Mouse (Mus musculus) heart, embryonic 12.5 days (tissue): ENCODE results near the gene Hap1. TPM values are rescaled to one million over a fixed set of nuclear protein-coding genes. Genes with fewer than 3 reads are reported as not detected.

Experiments used
- ATAC-seq: fragments of 200-750 bp; cut with Nextera tagmentation; 2 replicates; pipeline ENCODE4 v1.8.0; 2017; ENCODE audit warnings: moderate TSS enrichment, moderate library complexity; ENCODE audit not compliant: insufficient number of reproducible peaks, low FRiP score
- H3K27ac ChIP-seq: fragments of 300-500 bp; sonication (generic); 2 replicates; pipeline ENCODE4 v1.5.1; 2016; ENCODE audit warnings: mild to moderate bottlenecking, moderate library complexity; ENCODE audit not compliant: poor library complexity, severe bottlenecking
- H3K27me3 ChIP-seq: fragments of 300-500 bp; sonication (generic); replicated peaks from 2 replicates; pipeline ENCODE4 v1.6.1; 2016; ENCODE audit warnings: mild to moderate bottlenecking, moderate library complexity
- H3K36me3 ChIP-seq: fragments of 300-500 bp; sonication (generic); 2 replicates; pipeline ENCODE4 v1.6.1; 2016; ENCODE audit warnings: mild to moderate bottlenecking, moderate library complexity
- H3K4me1 ChIP-seq: fragments of 300-500 bp; sonication (generic); replicated peaks from 2 replicates; pipeline ENCODE4 v1.6.1; 2016; ENCODE audit warnings: mild to moderate bottlenecking
- H3K4me2 ChIP-seq: fragments of 300-500 bp; sonication (generic); 2 replicates; pipeline ENCODE4 v1.6.1; 2016; ENCODE audit warnings: mild to moderate bottlenecking, moderate library complexity
- H3K4me3 ChIP-seq: fragments of 300-500 bp; sonication (generic); 2 replicates; pipeline ENCODE4 v1.5.1; 2016; ENCODE audit warnings: mild to moderate bottlenecking
- H3K9ac ChIP-seq: fragments of 300-500 bp; sonication (generic); 2 replicates; pipeline ENCODE4 v1.6.1; 2016; ENCODE audit warnings: mild to moderate bottlenecking, moderate library complexity
- H3K9me3 ChIP-seq: fragments of 300-500 bp; sonication (generic); replicated peaks from 2 replicates; pipeline ENCODE4 v1.6.1; 2016; ENCODE audit warnings: mild to moderate bottlenecking, moderate library complexity
- WGBS: fragments of 180-500 bp; shearing (Covaris S2); methylation state at CpG from one replicate; pipeline ENCODE4 v1.1.7; 2016; 5-methylcytosine and 5-hydroxymethylcytosine counted together
- polyA plus RNA-seq: library from polyadenylated mRNA; unstranded; fragments of >200 nt; fragmentation: Nextera tagmentation; extraction: Ambion mirVana; gene quantifications from 2 replicates; pipeline ENCODE4 v1.2.1, GENCODE M21; 2016

The Hap1 gene
- polyA plus RNA-seq, result 11.1 and 12.3 TPM in 2 replicates

DNA sequence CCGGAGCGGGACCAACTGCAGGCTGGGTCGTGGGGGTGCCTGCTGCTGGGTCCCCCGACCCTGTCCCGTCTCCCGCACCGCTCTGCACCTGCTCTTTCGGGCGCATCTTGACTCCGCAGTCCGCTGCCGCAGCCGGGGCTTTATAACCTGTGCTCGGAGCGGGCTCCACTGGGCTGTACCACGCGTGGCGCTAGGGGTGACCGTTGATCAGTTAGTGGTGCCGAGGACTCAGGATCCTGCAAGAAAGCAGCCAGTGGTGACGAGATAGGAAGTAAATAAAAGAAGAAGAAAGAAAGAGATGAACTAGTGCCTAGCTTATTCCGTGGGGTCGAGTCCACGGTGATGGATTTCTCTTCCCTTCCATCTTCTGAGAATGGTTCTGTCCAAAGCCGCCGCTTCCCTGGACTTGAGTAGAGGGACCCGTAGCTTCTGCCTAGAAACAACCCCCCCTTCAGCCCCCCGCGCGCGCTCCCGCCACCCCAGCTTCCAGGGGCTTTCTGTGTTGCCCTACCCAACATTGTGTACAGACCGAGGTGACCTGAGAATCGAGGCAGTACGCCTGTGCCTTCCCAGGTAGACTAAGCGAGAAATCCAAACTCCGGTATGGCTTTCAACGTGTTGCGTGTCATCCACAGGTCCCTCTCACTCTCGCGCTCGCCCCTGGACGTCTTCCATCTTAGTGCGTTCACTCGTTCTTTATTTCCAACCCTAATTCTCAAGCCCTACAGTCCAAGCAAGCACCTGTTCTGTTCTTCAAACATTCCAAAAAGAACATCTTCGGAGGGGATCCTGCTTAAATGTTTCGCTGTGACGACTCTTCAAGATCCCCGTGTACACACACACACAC is at the start of gene Hap1:
Hap1 (minus strand) TSS at position 157 of the 847 bp plus-strand sequence.
- H3K4me2 ChIP-seq, result peak within 1 kb of the TSS; percentile 99
- peak within 1 kb of the TSS; percentile 76 for H3K9ac ChIP-seq
- peaks cover 15% of the 10 kb centered on the region; the same call in 1 of the 2 replicates for H3K4me1 ChIP-seq
- 3% methylated on average over 49 of the region's 49 CpGs for WGBS
- H3K27ac ChIP-seq, result no peak within 1 kb of the TSS
- H3K27me3 ChIP-seq, result peaks cover 62% of the 10 kb centered on the region
- no peaks in the 10 kb centered on the region for H3K9me3 ChIP-seq
- H3K4me3 ChIP-seq, result peak within 1 kb of the TSS; percentile 67
- ATAC-seq, result peak; percentile 49; the same call in 1 of the 2 replicates
- H3K36me3 ChIP-seq, result no peaks in the 10 kb centered on the region

DNA sequence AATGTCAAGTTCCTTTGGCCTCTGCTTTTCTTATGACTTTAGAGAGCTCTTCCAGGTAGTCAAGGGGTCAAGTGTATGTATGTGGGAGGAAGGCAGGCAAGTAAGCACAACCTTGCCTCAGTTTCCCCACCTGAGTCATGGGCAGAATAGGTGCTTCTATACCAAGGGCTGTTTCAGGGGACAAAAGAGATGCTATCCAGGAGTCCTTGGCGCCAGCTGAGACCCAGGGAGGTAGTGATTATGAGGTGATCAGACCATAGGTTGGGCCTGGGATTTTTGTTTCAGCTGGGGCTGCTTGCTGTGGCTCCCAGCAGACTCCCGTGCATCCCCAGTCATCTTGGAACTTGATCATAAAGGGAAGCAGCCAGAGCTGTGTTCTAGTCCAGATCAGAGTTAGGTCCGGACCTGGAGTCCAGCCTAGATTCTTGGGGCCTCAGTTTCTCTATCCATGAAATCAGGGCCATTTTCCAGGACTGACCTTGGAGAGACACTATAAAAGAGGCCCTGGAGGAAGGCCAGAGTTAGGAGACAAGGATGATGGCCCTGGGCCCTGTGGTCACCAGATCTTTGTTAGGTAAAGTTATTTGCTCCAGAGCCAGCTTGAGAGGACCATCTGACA is 48.6 kb upstream of the Hap1 start:
- Histone ChIP-seq H3K27ac (peak overlapping the region; percentile 98), H3K36me3 (peaks cover 15% of the 10 kb centered on the region), H3K27me3 (no peaks in the 10 kb centered on the region), H3K9ac (no peak overlapping the region), H3K9me3 (no peaks in the 10 kb centered on the region), H3K4me3 (no peak overlapping the region), H3K4me2 (no peak overlapping the region), H3K4me1 (peaks cover 61% of the 10 kb centered on the region)
- no peak for ATAC-seq
- 86% methylated on average over 3 of the region's 3 CpGs for WGBS

DNA sequence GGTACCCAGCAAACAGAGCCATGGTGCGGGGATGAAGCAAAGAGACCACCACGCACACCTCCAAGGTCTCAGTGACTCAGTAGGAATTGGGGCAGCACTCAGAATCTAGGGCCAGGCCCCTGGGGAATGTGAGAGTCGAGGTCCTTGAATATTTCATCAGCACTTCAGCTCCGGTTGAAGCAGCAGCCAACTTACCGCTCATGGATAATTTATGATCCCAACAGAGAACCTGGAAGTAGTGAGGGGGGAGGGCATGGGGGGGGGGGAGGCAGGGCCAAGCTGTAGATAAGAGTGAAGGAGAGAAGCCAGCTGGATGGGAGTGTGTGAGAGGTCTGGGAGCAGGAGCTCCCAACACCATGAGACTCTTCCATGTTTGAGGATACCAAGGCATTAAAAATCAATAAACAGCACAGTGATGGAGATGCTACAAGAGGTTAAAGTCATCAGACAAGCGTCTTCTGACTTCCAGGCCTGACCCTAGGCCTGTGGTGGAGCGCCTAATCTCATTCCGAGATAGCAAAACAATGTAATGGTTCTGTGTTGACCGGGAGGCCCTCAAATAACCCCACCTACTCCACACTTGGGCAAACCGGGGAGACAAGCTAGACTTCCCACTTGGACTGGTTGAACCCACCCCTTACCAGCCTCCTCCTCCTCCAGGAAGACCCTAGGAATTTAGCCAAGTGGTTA is 47.7 kb upstream of the Hap1 start:
- ATAC-seq, result 0 out of 2 replicates have a peak, but pooled peaks have one; percentile 23
- 18% methylated on average over 10 of the region's 10 CpGs for WGBS
- Histone ChIP-seq H3K36me3 (peaks cover 5% of the 10 kb centered on the region), H3K27ac (peak overlapping the region; percentile 98), H3K4me2 (peak overlapping the region; percentile 56), H3K4me3 (no peak overlapping the region), H3K4me1 (peaks cover 68% of the 10 kb centered on the region), H3K9me3 (no peaks in the 10 kb centered on the region), H3K9ac (no peak overlapping the region), H3K27me3 (no peaks in the 10 kb centered on the region)

DNA sequence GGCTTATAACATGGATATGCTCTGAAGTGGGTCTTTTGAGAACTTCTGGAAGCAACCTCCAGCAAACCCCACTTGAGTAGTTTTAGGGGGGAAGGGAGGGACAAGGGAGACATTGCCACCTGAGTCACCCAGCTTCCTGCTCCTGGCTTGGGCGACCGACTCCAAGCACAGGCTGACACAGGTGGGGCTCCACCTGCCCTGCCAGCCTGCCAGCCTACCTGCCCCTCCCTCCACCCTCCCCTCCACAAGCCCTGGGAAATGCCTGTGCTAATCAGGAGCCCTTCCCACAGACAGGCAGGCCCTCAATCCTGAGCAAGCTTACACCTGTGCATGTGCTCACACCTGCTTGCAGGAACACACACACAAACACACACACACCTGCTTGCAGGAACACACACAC is 46.8 kb upstream of the Hap1 start:
- no peak for ATAC-seq
- WGBS, result 21% methylated on average over 2 of the region's 2 CpGs
- 0 out of 2 replicates have a peak overlapping the region, but pooled peaks have one; percentile 2 for H3K4me3 ChIP-seq
- H3K9me3 ChIP-seq, result no peaks in the 10 kb centered on the region
- H3K4me2 ChIP-seq, result peak overlapping the region; percentile 56
- peak overlapping the region; percentile 26 for H3K9ac ChIP-seq
- peak overlapping the region; percentile 98 for H3K27ac ChIP-seq
- no peaks in the 10 kb centered on the region for H3K27me3 ChIP-seq
- H3K4me1 ChIP-seq, result peaks cover 66% of the 10 kb centered on the region
- 0 out of 2 replicates have a peak, but pooled peaks cover 3% of the 10 kb centered on the region for H3K36me3 ChIP-seq

DNA sequence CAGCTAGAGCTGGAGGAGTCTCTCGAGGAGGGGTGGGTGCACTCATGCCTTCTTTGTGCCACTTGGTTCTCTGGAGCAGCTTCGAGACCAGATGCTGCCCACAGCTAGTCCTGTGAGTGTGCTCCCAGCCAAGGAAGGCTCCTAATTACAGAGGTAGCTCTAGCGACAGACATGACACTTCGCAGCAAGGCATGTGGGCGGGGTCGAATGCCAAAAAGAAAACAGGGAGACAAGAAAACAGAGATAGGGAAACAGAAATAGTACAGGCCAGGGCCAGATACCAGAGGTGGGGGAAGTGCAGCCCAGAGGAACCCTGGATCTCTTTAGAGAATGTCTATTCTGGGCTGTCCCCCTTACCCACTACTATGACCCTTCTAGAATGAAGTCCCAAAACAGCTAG is 46.3 kb upstream of the Hap1 start:
- Histone ChIP-seq H3K9ac (peak overlapping the region; percentile 26), H3K9me3 (no peaks in the 10 kb centered on the region), H3K4me2 (peak overlapping the region; percentile 56), H3K36me3 (0 out of 2 replicates have a peak, but pooled peaks cover 3% of the 10 kb centered on the region), H3K27ac (peak overlapping the region; percentile 98), H3K27me3 (no peaks in the 10 kb centered on the region), H3K4me1 (peaks cover 65% of the 10 kb centered on the region), H3K4me3 (0 out of 2 replicates have a peak overlapping the region, but pooled peaks have one; percentile 2)
- ATAC-seq, result peak; percentile 27; the same call in 1 of the 2 replicates
- WGBS, result 2% methylated on average over 6 of the region's 6 CpGs

DNA sequence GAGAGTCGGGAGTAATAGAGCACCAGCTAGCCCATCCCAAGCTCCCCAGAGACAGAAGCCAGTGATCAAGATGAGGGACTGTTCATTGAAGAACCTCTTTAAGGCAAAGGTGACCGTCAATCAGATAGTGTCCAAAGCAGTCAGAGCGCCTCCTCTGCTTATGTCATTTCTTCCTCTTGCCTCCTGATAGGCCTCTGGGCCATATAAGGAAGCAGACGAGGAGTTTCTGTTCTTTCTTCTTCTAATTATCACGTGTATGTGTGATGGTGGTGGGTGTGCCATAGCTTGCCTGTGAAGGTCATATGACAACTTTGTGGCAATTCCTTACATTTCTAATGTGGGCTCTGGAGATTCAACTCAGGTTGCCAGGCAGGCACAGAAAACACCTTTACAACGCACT is 44.9 kb upstream of the Hap1 start:
- Histone ChIP-seq H3K27ac (peak overlapping the region; percentile 98), H3K4me2 (no peak overlapping the region)
- WGBS, result 40% methylated on average over 6 of the region's 6 CpGs

DNA sequence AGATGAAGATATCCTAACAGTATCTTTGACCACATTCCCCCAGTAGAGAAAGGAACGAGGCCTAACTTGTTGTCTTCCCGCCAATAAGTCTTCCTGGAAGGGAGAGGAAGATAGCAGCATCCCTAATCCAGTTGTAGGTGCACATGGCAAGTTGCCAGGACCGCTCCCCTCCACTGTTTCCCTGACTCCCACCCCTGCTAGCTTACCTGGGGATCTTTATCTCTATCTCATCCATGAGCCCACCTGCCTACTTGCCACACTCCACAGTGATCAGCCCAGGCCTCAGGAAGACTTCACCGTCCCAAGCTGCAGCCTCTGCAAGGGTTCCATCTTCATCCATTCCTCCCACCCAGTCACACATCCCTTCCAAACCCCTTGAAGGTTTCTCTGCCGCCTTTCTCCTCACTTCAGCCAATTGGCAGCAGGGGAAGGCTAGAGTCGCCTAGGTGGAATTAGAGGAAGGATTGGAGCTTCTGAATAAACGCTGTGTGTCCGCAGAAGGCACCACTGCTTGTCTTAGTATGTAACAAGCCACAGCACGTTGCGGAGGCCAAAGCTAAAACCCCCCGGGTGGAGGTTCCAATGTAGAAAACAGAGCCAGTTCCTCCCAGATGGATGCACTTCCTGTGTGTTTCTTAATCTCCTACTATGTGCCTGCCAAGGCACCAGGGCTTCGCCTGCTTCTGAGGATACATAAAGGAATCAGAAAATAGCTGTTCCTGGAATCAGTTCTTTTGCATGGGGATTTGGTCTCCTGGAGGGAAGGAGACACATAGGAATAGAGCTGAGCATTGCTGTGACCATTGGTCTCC is 44.0 kb upstream of the Hap1 start:
- no peaks in the 10 kb centered on the region for H3K36me3 ChIP-seq
- WGBS, result 77% methylated on average over 12 of the region's 12 CpGs

More for the DNA sequence above, 44.9 kb upstream of the Hap1 start:
- no peaks in the 10 kb centered on the region for H3K27me3 ChIP-seq
- no peak overlapping the region for H3K9ac ChIP-seq
- no peaks in the 10 kb centered on the region for H3K36me3 ChIP-seq
- no peaks in the 10 kb centered on the region for H3K9me3 ChIP-seq
- no peak for ATAC-seq
- peaks cover 71% of the 10 kb centered on the region for H3K4me1 ChIP-seq
- H3K4me3 ChIP-seq, result no peak overlapping the region

DNA sequence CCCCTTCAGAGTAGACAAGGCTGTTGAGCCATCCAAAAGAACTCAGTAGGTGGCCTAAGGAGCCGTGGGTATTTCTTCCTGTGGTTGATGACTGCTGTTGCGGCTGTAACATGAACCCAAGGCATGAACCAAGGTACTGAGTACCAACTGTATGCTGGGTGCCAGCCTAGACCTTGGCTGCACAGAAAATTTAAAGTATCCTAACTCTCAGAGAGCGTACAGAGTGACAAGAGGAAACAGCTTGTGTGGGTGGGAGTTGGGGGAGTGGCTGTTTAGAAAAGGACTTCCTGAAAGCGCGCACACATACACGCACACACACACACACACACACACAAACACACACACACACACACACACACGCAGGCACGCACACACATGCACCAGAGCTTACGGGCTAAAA is 43.4 kb upstream of the Hap1 start:
- ATAC-seq, result no peak
- 63% methylated on average over 9 of the region's 9 CpGs for WGBS
- H3K36me3 ChIP-seq, result no peaks in the 10 kb centered on the region
- no peaks in the 10 kb centered on the region for H3K9me3 ChIP-seq
- H3K4me1 ChIP-seq, result peaks cover 81% of the 10 kb centered on the region
- H3K27ac ChIP-seq, result no peak overlapping the region
- H3K9ac ChIP-seq, result no peak overlapping the region
- no peak overlapping the region for H3K4me2 ChIP-seq
- no peaks in the 10 kb centered on the region for H3K27me3 ChIP-seq
- no peak overlapping the region for H3K4me3 ChIP-seq

More for the DNA sequence above, 44.0 kb upstream of the Hap1 start:
- peak overlapping the region; percentile 98; the same call in 1 of the 2 replicates for H3K27ac ChIP-seq
- no peak overlapping the region for H3K4me3 ChIP-seq
- H3K4me2 ChIP-seq, result no peak overlapping the region
- H3K4me1 ChIP-seq, result peaks cover 80% of the 10 kb centered on the region
- no peak for ATAC-seq
- H3K27me3 ChIP-seq, result no peaks in the 10 kb centered on the region
- no peaks in the 10 kb centered on the region for H3K9me3 ChIP-seq
- no peak overlapping the region for H3K9ac ChIP-seq

DNA sequence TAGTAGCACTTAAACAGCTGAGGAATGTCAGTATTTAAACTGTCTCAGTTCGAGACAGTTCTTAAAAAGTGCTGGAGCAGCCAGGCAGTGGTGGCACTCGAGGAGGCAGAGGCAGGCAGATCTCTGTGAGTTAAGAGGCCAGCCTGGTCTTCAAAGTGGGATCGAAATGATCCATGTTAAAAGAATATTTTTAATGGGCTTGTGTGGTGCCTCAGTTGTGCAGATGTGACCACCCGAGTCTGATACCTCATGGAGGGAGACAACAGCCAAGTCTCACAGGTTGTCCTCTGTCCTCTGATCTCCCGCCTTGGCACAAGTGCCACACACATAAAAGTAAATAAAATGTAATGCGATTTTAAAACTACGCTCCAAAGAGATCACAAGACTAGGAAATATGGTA is 42.6 kb upstream of the Hap1 start:
- no peaks in the 10 kb centered on the region for H3K36me3 ChIP-seq
- no peaks in the 10 kb centered on the region for H3K27me3 ChIP-seq
- peaks cover 81% of the 10 kb centered on the region for H3K4me1 ChIP-seq
- H3K9me3 ChIP-seq, result no peaks in the 10 kb centered on the region
- no peak overlapping the region for H3K4me2 ChIP-seq
- 89% methylated on average over 7 of the region's 7 CpGs for WGBS
- ATAC-seq, result no peak
- no peak overlapping the region for H3K27ac ChIP-seq
- no peak overlapping the region for H3K9ac ChIP-seq
- no peak overlapping the region for H3K4me3 ChIP-seq

DNA sequence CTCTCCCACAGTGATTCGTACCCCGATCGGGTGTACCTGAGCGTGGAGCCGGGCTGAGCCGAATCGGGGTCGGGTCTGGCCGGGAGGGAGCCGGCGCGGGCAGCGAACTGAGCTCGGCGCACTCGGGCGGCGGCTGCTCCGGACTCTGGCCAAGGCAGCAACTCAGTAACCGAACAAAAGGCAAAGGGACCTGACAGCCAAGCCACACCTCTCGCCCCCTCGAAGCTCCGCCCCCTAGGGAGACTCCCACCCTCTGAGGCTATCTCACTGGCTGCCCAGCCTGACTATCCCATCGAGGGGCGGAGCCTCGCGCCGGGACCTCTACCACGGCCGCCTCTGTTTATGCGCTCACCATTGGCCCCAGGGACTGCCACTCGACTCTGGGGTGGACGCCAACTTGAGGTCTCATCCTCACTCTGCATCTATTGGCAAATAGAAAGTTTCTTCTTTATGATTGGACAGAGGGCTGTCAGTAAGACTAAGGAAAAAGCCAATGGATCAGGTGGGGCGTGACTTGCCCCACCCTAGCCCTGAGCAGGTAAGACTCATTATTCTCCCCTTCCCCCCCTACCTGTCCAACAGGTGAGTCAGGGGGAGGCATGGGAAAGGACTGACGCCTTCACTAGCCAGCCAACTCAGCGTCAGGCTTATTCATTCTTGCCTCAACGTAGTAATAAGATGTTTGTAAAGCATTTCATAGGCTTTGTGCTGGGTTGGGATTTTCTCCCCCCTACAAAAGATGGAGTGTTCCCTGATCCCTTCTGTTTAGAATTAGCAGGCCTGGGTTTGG is 41.9 kb upstream of the Hap1 start, which contains the start of gene Jup:
Jup (minus strand) TSS at position 164 of the 790 bp plus-strand sequence.
- H3K9me3 ChIP-seq, result no peaks in the 10 kb centered on the region
- peak; percentile 97 for ATAC-seq
- peaks cover 81% of the 10 kb centered on the region for H3K4me1 ChIP-seq
- WGBS, result 1% methylated on average over 37 of the region's 37 CpGs
- peak within 1 kb of the TSS; percentile 81 for H3K4me2 ChIP-seq
- H3K27me3 ChIP-seq, result no peaks in the 10 kb centered on the region
- H3K36me3 ChIP-seq, result peaks cover 7% of the 10 kb centered on the region
- H3K4me3 ChIP-seq, result peak within 1 kb of the TSS; percentile 92
- H3K9ac ChIP-seq, result peak within 1 kb of the TSS; percentile 95
- peak within 1 kb of the TSS; percentile 84 for H3K27ac ChIP-seq
